Comparison of ENCODE assay signal across 8 mouse cellular contexts in genomic region chr17:74316309-74316863, GRCm38 (mm10). TPM values are rescaled to one million over a fixed set of nuclear protein-coding genes. Genes with fewer than 3 reads are reported as not detected.
DNase-seq lines count a peak whose midpoint lies in the region; ATAC-seq lines count a peak whose summit lies in the region.

No protein-coding gene starts in this region.

- H3K27me3 ChIP-seq in forebrain, embryonic 10.5 days (ENCODE audit: poor library complexity, severe bottlenecking), result no peaks in the 10 kb centered on the region
- H3K27me3 ChIP-seq in heart, embryonic 15.5 days, result no peaks in the 10 kb centered on the region
- no peaks in the 10 kb centered on the region for H3K27me3 ChIP-seq in liver, embryonic 13.5 days
- no peaks in the 10 kb centered on the region for H3K27me3 ChIP-seq in stomach, embryonic 14.5 days (ENCODE audit: control insufficient read depth, insufficient read depth, low read length)

- H3K4me1 ChIP-seq in forebrain, embryonic 10.5 days, result peaks cover 21% of the 10 kb centered on the region
- peaks cover 14% of the 10 kb centered on the region for H3K4me1 ChIP-seq in heart, embryonic 15.5 days (replicated peaks)
- H3K4me1 ChIP-seq in liver, embryonic 13.5 days (replicated peaks), result peaks cover 28% of the 10 kb centered on the region
- H3K4me1 ChIP-seq in stomach, embryonic 14.5 days (ENCODE audit: control insufficient read depth, insufficient read depth, low read length), result peaks cover 5% of the 10 kb centered on the region; the same call in 1 of the 2 replicates

- peak overlapping the region; percentile 87 for H3K4me3 ChIP-seq in forebrain, embryonic 10.5 days
- H3K4me3 ChIP-seq in heart, embryonic 15.5 days, result peak overlapping the region; percentile 84
- peak overlapping the region; percentile 87 for H3K4me3 ChIP-seq in liver, embryonic 13.5 days (replicated peaks)
- peak overlapping the region; percentile 83 for H3K4me3 ChIP-seq in stomach, embryonic 14.5 days (ENCODE audit: low read depth, low read length)

- WGBS in forebrain, embryonic 10.5 days, result under 1% methylated on average over 48 of the region's 48 CpGs
- WGBS in heart, embryonic 15.5 days, result under 1% methylated on average over 48 of the region's 48 CpGs
- under 1% methylated on average over 48 of the region's 48 CpGs for whole genome bisulfite sequencing in liver, embryonic 13.5 days (ENCODE audit: insufficient replicate concordance)
- under 1% methylated on average over 48 of the region's 48 CpGs for WGBS in stomach, embryonic 14.5 days

- H3K27ac ChIP-seq in forebrain, embryonic 10.5 days, result peak overlapping the region; percentile 96
- H3K27ac ChIP-seq in heart, embryonic 15.5 days, result peak overlapping the region; percentile 96
- H3K27ac ChIP-seq in liver, embryonic 13.5 days, result peak overlapping the region; percentile 92
- peak overlapping the region; percentile 87 for H3K27ac ChIP-seq in stomach, embryonic 14.5 days (ENCODE audit: low read length)

- H3K9me3 ChIP-seq in forebrain, embryonic 10.5 days, result no peaks in the 10 kb centered on the region
- H3K9me3 ChIP-seq in heart, embryonic 15.5 days (replicated peaks), result no peaks in the 10 kb centered on the region
- H3K9me3 ChIP-seq in liver, embryonic 13.5 days (replicated peaks), result no peaks in the 10 kb centered on the region
- no peaks in the 10 kb centered on the region for H3K9me3 ChIP-seq in stomach, embryonic 14.5 days (ENCODE audit: control insufficient read depth, low read depth, low read length)

- DNase-seq in CD8-positive naive resting alpha-beta T cell, adult 2 months (ENCODE audit: low read depth in 2 of 2, low spot score in 2 of 2), result peak; percentile 84 to 87
- peak; percentile 70 for DNase-seq in c-Kit-positive CD71-negative TER-119-negative erythroid progenitor cells, embryonic 14.5 days (ENCODE audit: low read depth)
- peak; percentile 87 for DNase-seq in forebrain, embryonic 10.5 days (ENCODE audit: extremely low spot score, low spot score)
- DNase-seq in kidney, postnatal 14 days, result peak; percentile 93
- peak; percentile 87 for DNase-seq in liver, embryonic 13.5 days
- DNase-seq in natural killer cell, adult 2 months (ENCODE audit: low spot score in 2 of 2), result peak; percentile 82 to 87

- peak; percentile 93 for ATAC-seq in heart, embryonic 15.5 days (replicated peaks; ENCODE audit: insufficient number of reproducible peaks, insufficient read depth, low FRiP score, low read depth)
- peak; percentile 95 for ATAC-seq in liver, embryonic 13.5 days (ENCODE audit: low read depth)
- ATAC-seq in stomach, embryonic 14.5 days (ENCODE audit: insufficient number of reproducible peaks, insufficient read depth, low FRiP score, low read depth), result peak; percentile 94

- peak overlapping the region; percentile 91 for H3K4me2 ChIP-seq in heart, embryonic 15.5 days
- H3K4me2 ChIP-seq in liver, embryonic 13.5 days, result peak overlapping the region; percentile 76
- peak overlapping the region; percentile 76 for H3K4me2 ChIP-seq in stomach, embryonic 14.5 days (replicated peaks; ENCODE audit: low read depth, low read length)

- peak overlapping the region; percentile 84 for H3K9ac ChIP-seq in heart, embryonic 15.5 days
- peak overlapping the region; percentile 90 for H3K9ac ChIP-seq in liver, embryonic 13.5 days
- peak overlapping the region; percentile 74 for H3K9ac ChIP-seq in stomach, embryonic 14.5 days (replicated peaks; ENCODE audit: low read depth, low read length)

- H3K36me3 ChIP-seq in forebrain, embryonic 10.5 days (replicated peaks), result peaks cover 30% of the 10 kb centered on the region
- peaks cover 5% of the 10 kb centered on the region; the same call in 1 of the 2 replicates for H3K36me3 ChIP-seq in heart, embryonic 15.5 days
- peaks cover 31% of the 10 kb centered on the region for H3K36me3 ChIP-seq in liver, embryonic 13.5 days
- H3K36me3 ChIP-seq in stomach, embryonic 14.5 days (ENCODE audit: control insufficient read depth, insufficient read depth, low read length), result peaks cover 14% of the 10 kb centered on the region

RNA-seq across cellular contexts. Expression of gene Dpy30, which starts 7.4 kb away (rescaled TPM):
- 303 TPM in 2 replicates for polyA plus RNA-seq in forebrain, embryonic 10.5 days (2016; fragmentation: Nextera tagmentation; extraction: Ambion mirVana)
- 156 and 195 TPM in 2 replicates for polyA plus RNA-seq in heart, embryonic 15.5 days (2015; fragmentation: Nextera tagmentation; extraction: Ambion mirVana)
- 198 and 225 TPM in 2 replicates for polyA plus RNA-seq in liver, embryonic 13.5 days (2015; fragmentation: Nextera tagmentation; extraction: Ambion mirVana)
- polyA plus RNA-seq in stomach, embryonic 14.5 days (2014; fragmentation: Nextera tagmentation; extraction: Ambion mirVana), result 213 and 215 TPM in 2 replicates

RNA-seq across cellular contexts. Expression of gene Memo1, which starts 21.1 kb away (rescaled TPM):
- polyA plus RNA-seq in forebrain, embryonic 10.5 days (2016; fragmentation: Nextera tagmentation; extraction: Ambion mirVana), result 89.7 and 95.9 TPM in 2 replicates
- 59.8 and 64.1 TPM in 2 replicates for polyA plus RNA-seq in heart, embryonic 15.5 days (2015; fragmentation: Nextera tagmentation; extraction: Ambion mirVana)
- polyA plus RNA-seq in liver, embryonic 13.5 days (2015; fragmentation: Nextera tagmentation; extraction: Ambion mirVana), result 108 and 111 TPM in 2 replicates
- 94.8 and 105 TPM in 2 replicates for polyA plus RNA-seq in stomach, embryonic 14.5 days (2014; fragmentation: Nextera tagmentation; extraction: Ambion mirVana)

RNA-seq across cellular contexts. Expression of gene Spast, which starts 22.4 kb away (rescaled TPM):
- polyA plus RNA-seq in forebrain, embryonic 10.5 days (2016; fragmentation: Nextera tagmentation; extraction: Ambion mirVana), result 12.6 and 12.7 TPM in 2 replicates
- 12.6 and 14.2 TPM in 2 replicates for polyA plus RNA-seq in heart, embryonic 15.5 days (2015; fragmentation: Nextera tagmentation; extraction: Ambion mirVana)
- polyA plus RNA-seq in liver, embryonic 13.5 days (2015; fragmentation: Nextera tagmentation; extraction: Ambion mirVana), result 6.2 and 6.4 TPM in 2 replicates
- 21.0 and 21.5 TPM in 2 replicates for polyA plus RNA-seq in stomach, embryonic 14.5 days (2014; fragmentation: Nextera tagmentation; extraction: Ambion mirVana)

Comparison
In these comparisons a context has a peak if more than half of its experiments do, and no peak if none do; other contexts are left out.
1. Peak in every context shown above with its lines: DNase-seq, ATAC-seq, H3K4me3 ChIP-seq and H3K27ac ChIP-seq.